Mouse (Mus musculus): ENCODE results near the gene Akr7a5.

The Akr7a5 gene

GRCm38 (mm10) chr4:139360761-139361548, 50.4 kb downstream of the Akr7a5 start:
- DNase-seq, result no peak

GRCm38 (mm10) chr4:139367336-139367735, 56.8 kb downstream of the Akr7a5 start:
- no peak for DNase-seq

All from cerebellum, adult 11-12 months (tissue).